In the genomic region with DNA sequence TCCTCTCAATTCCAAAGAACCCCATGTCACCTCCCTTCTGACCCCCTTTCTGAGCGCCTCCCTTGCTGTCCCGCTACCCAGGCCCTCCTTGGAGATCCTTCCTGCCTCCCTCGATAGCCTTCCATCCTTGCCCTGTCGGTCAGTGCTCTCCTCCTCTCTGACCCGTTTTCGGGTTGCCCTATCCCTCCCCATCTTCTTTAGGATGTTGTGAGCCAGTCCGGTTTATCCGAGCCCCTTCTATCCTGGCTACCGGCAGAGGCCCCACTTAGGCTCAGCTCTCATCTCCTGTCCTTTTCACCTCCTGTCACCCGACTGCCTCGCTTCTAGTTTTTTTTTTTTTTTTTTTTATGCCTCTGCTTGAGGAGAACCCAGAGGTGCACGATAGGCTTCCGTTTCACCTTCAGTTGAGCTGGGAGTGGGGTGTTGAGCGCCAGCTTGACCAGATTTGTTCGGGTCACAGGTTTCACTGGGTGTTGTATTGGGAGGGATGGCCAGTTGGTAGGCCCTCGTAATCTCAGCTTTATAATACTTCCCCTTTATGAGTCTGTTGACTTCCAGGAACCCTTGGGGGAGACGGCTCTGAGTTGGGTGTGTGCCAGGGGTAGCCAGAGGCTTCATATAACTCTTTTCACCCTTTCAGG, we compare ENCODE assay signal across 8 mouse cellular contexts. TPM values are rescaled to one million over a fixed set of nuclear protein-coding genes. Genes with fewer than 3 reads are reported as not detected.
DNase-seq lines count a peak whose midpoint lies in the region; ATAC-seq lines count a peak whose summit lies in the region.

No protein-coding gene starts in this region.

- peak overlapping the region; percentile 82 for H3K4me3 ChIP-seq in neural tube, embryonic 11.5 days (ENCODE audit: low read depth, low read length)
- H3K4me3 ChIP-seq in kidney, embryonic 15.5 days (replicated peaks): peak overlapping the region; percentile 81
- H3K4me3 ChIP-seq in stomach, embryonic 16.5 days (replicated peaks; ENCODE audit: low read length): peak overlapping the region; percentile 77

- no peaks in the 10 kb centered on the region for H3K9me3 ChIP-seq in neural tube, embryonic 11.5 days (ENCODE audit: control insufficient read depth, low read length)
- no peaks in the 10 kb centered on the region for H3K9me3 ChIP-seq in kidney, embryonic 15.5 days (replicated peaks)
- H3K9me3 ChIP-seq in stomach, embryonic 16.5 days (replicated peaks; ENCODE audit: control insufficient read depth, low read length): no peaks in the 10 kb centered on the region

- H3K27me3 ChIP-seq in neural tube, embryonic 11.5 days (ENCODE audit: control insufficient read depth, insufficient read depth, low read length): no peaks in the 10 kb centered on the region
- no peaks in the 10 kb centered on the region for H3K27me3 ChIP-seq in kidney, embryonic 15.5 days
- no peaks in the 10 kb centered on the region for H3K27me3 ChIP-seq in stomach, embryonic 16.5 days (ENCODE audit: control insufficient read depth, insufficient read depth, low read length)

- peak overlapping the region; percentile 69 for H3K9ac ChIP-seq in neural tube, embryonic 11.5 days (ENCODE audit: low read length)
- peak overlapping the region; percentile 91 for H3K9ac ChIP-seq in kidney, embryonic 15.5 days
- peak overlapping the region; percentile 88 for H3K9ac ChIP-seq in stomach, embryonic 16.5 days (ENCODE audit: low read length)

- H3K4me1 ChIP-seq in neural tube, embryonic 11.5 days (ENCODE audit: control insufficient read depth, insufficient read depth, low read length): no peaks in the 10 kb centered on the region
- H3K4me1 ChIP-seq in kidney, embryonic 15.5 days: peaks cover 39% of the 10 kb centered on the region
- H3K4me1 ChIP-seq in stomach, embryonic 16.5 days (ENCODE audit: control insufficient read depth, insufficient read depth, low read length): peaks cover 28% of the 10 kb centered on the region

- ATAC-seq in neural tube, embryonic 11.5 days (ENCODE audit: insufficient read depth, low FRiP score, low TSS enrichment): peak; percentile 60; the same call in 1 of the 2 replicates
- ATAC-seq in kidney, embryonic 15.5 days (replicated peaks; ENCODE audit: low FRiP score): no peak; the same call in 1 of the 2 replicates
- no peak for ATAC-seq in stomach, embryonic 16.5 days (ENCODE audit: insufficient read depth, low FRiP score)

- no peaks in the 10 kb centered on the region for H3K36me3 ChIP-seq in neural tube, embryonic 11.5 days (ENCODE audit: control insufficient read depth, insufficient read depth, low read length)
- peaks cover 11% of the 10 kb centered on the region; the same call in 1 of the 2 replicates for H3K36me3 ChIP-seq in kidney, embryonic 15.5 days
- H3K36me3 ChIP-seq in stomach, embryonic 16.5 days (ENCODE audit: control insufficient read depth, insufficient read depth, low read length): no peaks in the 10 kb centered on the region

- no peak overlapping the region for H3K27ac ChIP-seq in neural tube, embryonic 11.5 days (ENCODE audit: low read depth, low read length)
- H3K27ac ChIP-seq in kidney, embryonic 15.5 days: peak overlapping the region; percentile 87
- H3K27ac ChIP-seq in stomach, embryonic 16.5 days (ENCODE audit: low read length): peak overlapping the region; percentile 88

- H3K4me2 ChIP-seq in neural tube, embryonic 11.5 days (ENCODE audit: low read depth): peak overlapping the region; percentile 90
- peak overlapping the region; percentile 85 for H3K4me2 ChIP-seq in kidney, embryonic 15.5 days
- H3K4me2 ChIP-seq in stomach, embryonic 16.5 days (ENCODE audit: low read depth, low read length): peak overlapping the region; percentile 68

- no peak for DNase-seq in neural tube, embryonic 11.5 days (ENCODE audit: low spot score)
- no peak for DNase-seq in neural tube, embryonic 10.5 days (ENCODE audit: extremely low spot score, low spot score)
- DNase-seq in adipocyte (ENCODE audit: low spot score): peak; percentile 52
- peak; percentile 48 for DNase-seq in heart, adult 8-10 months (ENCODE audit: low spot score)
- DNase-seq in lung, postnatal 25 days (ENCODE audit: low spot score): peak; percentile 54
- no peak for DNase-seq in layer of hippocampus, postnatal 36 days

- 6% methylated on average over 16 of the region's 17 CpGs for WGBS in neural tube, embryonic 11.5 days
- 4% methylated on average over 17 of the region's 17 CpGs for WGBS in kidney, embryonic 15.5 days
- 4% methylated on average over 17 of the region's 17 CpGs for WGBS in stomach, embryonic 16.5 days

RNA-seq across cellular contexts. Expression of a gene that starts 0.7 kb away (rescaled TPM):
- polyA plus RNA-seq in neural tube, embryonic 11.5 days (2014; fragmentation: Nextera tagmentation; extraction: Ambion mirVana): 2.1 and 2.7 TPM in 2 replicates
- total RNA-seq in heart, adult 8-10 months (2022): 10 to 100 TPM; 32.4 to 33.8 (median 33.1) TPM
- 2.3 and 2.7 TPM in 2 replicates for polyA plus RNA-seq in kidney, embryonic 15.5 days (2015; fragmentation: Nextera tagmentation; extraction: Ambion mirVana)
- polyA plus RNA-seq in stomach, embryonic 16.5 days (2015; fragmentation: Nextera tagmentation; extraction: Ambion mirVana): 2.8 and 3.0 TPM in 2 replicates
- total RNA-seq in layer of hippocampus, postnatal 36 days (2021): 10 to 100 TPM; 22.8 to 30.3 TPM

RNA-seq across cellular contexts. Expression of a gene that starts 25.6 kb away (rescaled TPM):
- 2.1 and 2.7 TPM in 2 replicates for polyA plus RNA-seq in neural tube, embryonic 11.5 days (2014; fragmentation: Nextera tagmentation; extraction: Ambion mirVana)
- total RNA-seq in heart, adult 8-10 months (2022): 1 to 10 TPM; 2.5 to 4.0 (median 3.6) TPM
- polyA plus RNA-seq in kidney, embryonic 15.5 days (2015; fragmentation: Nextera tagmentation; extraction: Ambion mirVana): 6.7 and 7.5 TPM in 2 replicates
- polyA plus RNA-seq in stomach, embryonic 16.5 days (2015; fragmentation: Nextera tagmentation; extraction: Ambion mirVana): 8.5 and 8.8 TPM in 2 replicates
- total RNA-seq in layer of hippocampus, postnatal 36 days (2021): 1 to 10 TPM; 2.1 to 3.4 TPM

RNA-seq across cellular contexts. Expression of a gene that starts 56.3 kb away (rescaled TPM):
- 31.1 and 32.5 TPM in 2 replicates for polyA plus RNA-seq in neural tube, embryonic 11.5 days (2014; fragmentation: Nextera tagmentation; extraction: Ambion mirVana)
- total RNA-seq in heart, adult 8-10 months (2022): 10 to 100 TPM; 12.2 to 18.5 (median 14.2) TPM
- 36.3 and 40.1 TPM in 2 replicates for polyA plus RNA-seq in kidney, embryonic 15.5 days (2015; fragmentation: Nextera tagmentation; extraction: Ambion mirVana)
- polyA plus RNA-seq in stomach, embryonic 16.5 days (2015; fragmentation: Nextera tagmentation; extraction: Ambion mirVana): 26.0 and 27.5 TPM in 2 replicates
- total RNA-seq in layer of hippocampus, postnatal 36 days (2021): 100 to 1,000 TPM; 101 to 112 TPM

Comparison
In these comparisons a context has a peak if more than half of its experiments do, and no peak if none do; other contexts are left out.
1. DNase-seq: peak in adipocyte (single experiment), heart, adult 8-10 months (single experiment) and lung, postnatal 25 days (single experiment); none in neural tube, embryonic 11.5 days (single experiment), neural tube, embryonic 10.5 days (single experiment) and layer of hippocampus, postnatal 36 days (0 of 2).
2. Peak in every context shown above with its lines, with median percentiles within 50 percentile points of each other: H3K4me2 ChIP-seq, H3K4me3 ChIP-seq and H3K9ac ChIP-seq.